8 mouse cellular contexts compared by ENCODE assay signal in genomic region chr13:94976219-94977186, GRCm38 (mm10). TPM values are rescaled to one million over a fixed set of nuclear protein-coding genes. Genes with fewer than 3 reads are reported as not detected.
DNase-seq lines count a peak whose midpoint lies in the region; ATAC-seq lines count a peak whose summit lies in the region.

Wdr41 (plus strand) TSS chr13:94976344.

- peak within 1 kb of the TSS; percentile 99 for H3K27ac ChIP-seq in intestine, embryonic 14.5 days (ENCODE audit: low read depth)

- H3K4me2 ChIP-seq in intestine, embryonic 14.5 days (ENCODE audit: low read length): peak within 1 kb of the TSS; percentile 60

- peak within 1 kb of the TSS; percentile 74 for H3K4me3 ChIP-seq in intestine, embryonic 14.5 days (ENCODE audit: low read depth, low read length)

- H3K9me3 ChIP-seq in intestine, embryonic 14.5 days (ENCODE audit: control insufficient read depth, low read length): no peaks in the 10 kb centered on the region

- DNase-seq in adrenal gland, adult 18-20 months (ENCODE audit: low spot score in 2 of 2): peak; percentile 91 to 95
- DNase-seq in embryo, embryonic 11 days: peak; percentile 97
- DNase-seq in gastrocnemius, postnatal 25 days: peak; percentile 86
- DNase-seq in intestine, embryonic 14.5 days (ENCODE audit: low spot score): peak; percentile 94
- DNase-seq in left cerebral cortex, postnatal 14 days (ENCODE audit: low spot score in 2 of 2): peak; percentile 93 to 95
- DNase-seq in mesoderm, embryonic 11.5 days (ENCODE audit: low read depth, low spot score): peak; percentile 97
- DNase-seq in right cerebral cortex, postnatal 36 days (ENCODE audit: low spot score in 2 of 2): peak; percentile 87 to 88
- DNase-seq in yolk sac, embryonic 10.5 days (ENCODE audit: low spot score): peak; percentile 88

- H3K27me3 ChIP-seq in intestine, embryonic 14.5 days (replicated peaks; ENCODE audit: control insufficient read depth, insufficient read depth, low read length): no peaks in the 10 kb centered on the region

- WGBS in intestine, embryonic 14.5 days: 2% methylated on average over 68 of the region's 68 CpGs

- intact Hi-C loops in left cerebral cortex, postnatal 14 days (cut with DNase I): no loop called here

- H3K36me3 ChIP-seq in intestine, embryonic 14.5 days (ENCODE audit: control insufficient read depth, insufficient read depth, low read length): peaks cover 7% of the 10 kb centered on the region

- ATAC-seq in intestine, embryonic 14.5 days (replicated peaks; ENCODE audit: low FRiP score, low TSS enrichment, low read depth): peak; percentile 97

- H3K9ac ChIP-seq in intestine, embryonic 14.5 days (ENCODE audit: low read length): peak within 1 kb of the TSS; percentile 96

- peaks cover 4% of the 10 kb centered on the region; the same call in 1 of the 2 replicates for H3K4me1 ChIP-seq in intestine, embryonic 14.5 days (replicated peaks; ENCODE audit: control insufficient read depth, insufficient read depth, low read length)

RNA-seq across cellular contexts. Expression of gene Wdr41, which starts in this region (rescaled TPM):
- total RNA-seq in adrenal gland, adult 18-20 months (2021): 10 to 100 TPM; 16.9 to 18.4 TPM
- 10 to 100 TPM; 12.1 to 14.4 TPM for total RNA-seq in gastrocnemius, postnatal 25 days (2021)
- 24.4 and 25.5 TPM in 2 replicates for polyA plus RNA-seq in intestine, embryonic 14.5 days (2014; fragmentation: Nextera tagmentation; extraction: Ambion mirVana)
- total RNA-seq in left cerebral cortex, postnatal 14 days (2021): 10 to 100 TPM; 24.0 to 24.4 TPM

Comparison
In these comparisons a context has a peak if more than half of its experiments do, and no peak if none do; other contexts are left out.
1. Peak in every context shown above with its lines: DNase-seq, ATAC-seq, H3K4me3 ChIP-seq and H3K27ac ChIP-seq.